Mouse (Mus musculus) liver, embryonic 14.5 days (tissue): ENCODE measurements around the gene Atp6v1fnb. TPM values are rescaled to one million over a fixed set of nuclear protein-coding genes. Genes with fewer than 3 reads are reported as not detected.

Experiments used
- ATAC-seq: fragments of 200-750 bp; cut with Nextera tagmentation; 2 replicates; pipeline ENCODE4 v1.8.0; 2017; ENCODE audit warnings: moderate number of reproducible peaks, mild to moderate bottlenecking, moderate library complexity; ENCODE audit not compliant: insufficient read depth
- DNase-seq, 3 experiments: peaks; one replicate each; pipeline ENCODE4 v3.0.0-alpha.2; 2012 to 2013; ENCODE audit warnings: low read depth in 3 of 3, low spot score in 3 of 3
- H3K27ac ChIP-seq: fragments of 300-500 bp; sonication (generic); 2 replicates; pipeline ENCODE4 v1.5.1; 2014; ENCODE audit warnings: moderate library complexity, mild to moderate bottlenecking, control low read depth, inconsistent platforms
- H3K27me3 ChIP-seq: fragments of 300-500 bp; sonication (generic); 2 replicates; pipeline ENCODE4 v1.6.1; 2014; ENCODE audit warnings: mild to moderate bottlenecking, low read length, moderate library complexity; ENCODE audit not compliant: control insufficient read depth, insufficient read depth
- H3K36me3 ChIP-seq: fragments of 300-500 bp; sonication (generic); replicated peaks from 2 replicates; pipeline ENCODE4 v1.6.1; 2014; ENCODE audit warnings: low read depth; ENCODE audit not compliant: control insufficient read depth, insufficient read depth
- H3K4me1 ChIP-seq, 2 experiments: fragments of 200-500 bp in 1 of 2; fragments of 300-500 bp in 1 of 2; sonication (generic) in 1 of 2; replicated peaks; 2 replicates each; pipeline ENCODE4 v1.6.1; 2012 to 2014; ENCODE audit warnings: antibody characterized with exemption in 1 of 2, inconsistent platforms in 1 of 2, low read length in 1 of 2; ENCODE audit not compliant: control insufficient read depth in 2 of 2, insufficient read depth in 2 of 2
- H3K4me2 ChIP-seq: fragments of 300-500 bp; sonication (generic); 2 replicates; pipeline ENCODE4 v1.6.1; 2014; ENCODE audit warnings: low read depth, mild to moderate bottlenecking, control low read depth, moderate library complexity
- H3K4me3 ChIP-seq, 2 experiments: fragments of 200-500 bp in 1 of 2; fragments of 300-500 bp in 1 of 2; sonication (generic) in 1 of 2; 2 replicates each; pipeline ENCODE4 v1.5.1; 2012 to 2014; ENCODE audit warnings: low read depth in 2 of 2, low read length in 2 of 2, mild to moderate bottlenecking in 2 of 2, control low read depth in 1 of 2, inconsistent platforms in 1 of 2, moderate library complexity in 1 of 2; ENCODE audit not compliant: insufficient read depth in 1 of 2
- H3K9ac ChIP-seq: fragments of 300-500 bp; sonication (generic); replicated peaks from 2 replicates; pipeline ENCODE4 v1.6.1; 2014; ENCODE audit warnings: mild to moderate bottlenecking, control low read depth, moderate library complexity
- H3K9me3 ChIP-seq: fragments of 300-500 bp; sonication (generic); 2 replicates; pipeline ENCODE4 v1.6.1; 2016; ENCODE audit warnings: low read length, mixed read lengths; ENCODE audit not compliant: control insufficient read depth
- CTCF ChIP-seq: IDR thresholded peaks from 2 replicates; pipeline ENCODE4 v1.5.1; 2016; ENCODE audit warnings: antibody characterized with exemption, low read depth, control low read depth
- EP300 ChIP-seq: IDR thresholded peaks from 2 replicates; pipeline ENCODE4 v1.6.1; 2016; ENCODE audit warnings: antibody characterized with exemption, low read depth
- WGBS: fragments of 180-500 bp; shearing (Covaris S2); extraction: QIAGEN DNeasy Blood & Tissue Kit; methylation state at CpG from one replicate; pipeline ENCODE4 v1.1.7; 2014; ENCODE audit not compliant: insufficient replicate concordance; 5-methylcytosine and 5-hydroxymethylcytosine counted together
- polyA plus RNA-seq, 2 experiments: library from polyadenylated mRNA; depleted of rRNA in 1 of 2; stranded (reverse) in 1 of 2; unstranded in 1 of 2; fragments of >200 nt; fragmentation: Nextera tagmentation in 1 of 2; extraction: Ambion mirVana in 1 of 2; gene quantifications; 2 replicates each; pipeline versions ENCODE4 v1.2.1 to v1.2.3; 2012 to 2014

Gene Atp6v1fnb
- 0.11 TPM in 1 of 2 replicates, not detected in the other for polyA plus RNA-seq (2012; rRNA removed)
- polyA plus RNA-seq (2014; fragmentation: Nextera tagmentation; extraction: Ambion mirVana): not detected in 2 replicates

GRCm38 (mm10) chr6:29471137-29471536, at the start of gene Atp6v1fnb:
Gene Atp6v1fnb, plus strand, starts transcription at chr6:29471437.
- Histone ChIP-seq H3K4me2 (no peak within 1 kb of the TSS), H3K36me3 (no peaks in the 10 kb centered on the region; the same call in 1 of the 2 replicates), H3K9ac (no peak within 1 kb of the TSS), H3K9me3 (no peaks in the 10 kb centered on the region), H3K4me3 (no peak within 1 kb of the TSS), H3K27ac (no peak within 1 kb of the TSS), H3K27me3 (no peaks in the 10 kb centered on the region; the same call in none of the 2 replicates), H3K4me1 (peaks cover 5 to 7% of the 10 kb centered on the region in 2 experiments; a peak in 3 of 4 replicates)
- WGBS: 77% methylated on average over 4 of the region's 4 CpGs
- ATAC-seq (no peak), DNase-seq (no peak)
- no peak for TF ChIP-seq CTCF
- no peak for TF ChIP-seq EP300

- Histone ChIP-seq H3K4me2 (no peak overlapping the region), H3K27ac (no peak overlapping the region), H3K4me3 (no peak overlapping the region), H3K4me1 (no peaks in the 10 kb centered on the region), H3K36me3 (no peaks in the 10 kb centered on the region), H3K9ac (no peak overlapping the region), H3K27me3 (no peaks in the 10 kb centered on the region; the same call in 1 of the 2 replicates), H3K9me3 (no peaks in the 10 kb centered on the region)
- no peak for TF ChIP-seq EP300
- TF ChIP-seq CTCF: no peak
- WGBS: 72% methylated on average over 8 of the region's 8 CpGs
- no peak for DNase-seq
- ATAC-seq: no peak
Measured at GRCm38 (mm10) chr6:29425118-29425517, 46.1 kb upstream of the Atp6v1fnb start.

GRCm38 (mm10) chr6:29426331-29426730, 44.9 kb upstream of the Atp6v1fnb start:
- H3K9me3 ChIP-seq: no peaks in the 10 kb centered on the region
- no peaks in the 10 kb centered on the region for H3K4me1 ChIP-seq
- H3K4me2 ChIP-seq: no peak overlapping the region
- H3K27me3 ChIP-seq: peaks cover under 1% of the 10 kb centered on the region
- ATAC-seq (no peak), DNase-seq (no peak)
- no peak overlapping the region for H3K4me3 ChIP-seq
- WGBS: 63% methylated on average over 6 of the region's 6 CpGs
- no peaks in the 10 kb centered on the region for H3K36me3 ChIP-seq
- H3K9ac ChIP-seq: no peak overlapping the region
- no peak overlapping the region for H3K27ac ChIP-seq
- TF ChIP-seq CTCF (no peak), EP300 (no peak)

GRCm38 (mm10) chr6:29428171-29428570, 43.1 kb upstream of the Atp6v1fnb start:
- ATAC-seq (no peak), DNase-seq (no peak)
- Histone ChIP-seq H3K36me3 (no peaks in the 10 kb centered on the region), H3K9me3 (no peaks in the 10 kb centered on the region), H3K4me2 (no peak overlapping the region), H3K4me3 (no peak overlapping the region), H3K4me1 (no peaks in the 10 kb centered on the region), H3K27me3 (peaks cover 18% of the 10 kb centered on the region), H3K27ac (no peak overlapping the region), H3K9ac (no peak overlapping the region)
- WGBS: 40% methylated on average over 4 of the region's 4 CpGs
- TF ChIP-seq EP300 (no peak), CTCF (no peak)

- Histone ChIP-seq H3K9ac (no peak overlapping the region), H3K4me1 (no peaks in the 10 kb centered on the region), H3K27ac (no peak overlapping the region), H3K36me3 (no peaks in the 10 kb centered on the region), H3K9me3 (no peaks in the 10 kb centered on the region), H3K4me2 (no peak overlapping the region), H3K27me3 (peaks cover 43% of the 10 kb centered on the region), H3K4me3 (no peak overlapping the region)
- DNase-seq (no peak), ATAC-seq (no peak)
- no peak for TF ChIP-seq CTCF
- TF ChIP-seq EP300: no peak
- 43% methylated on average over 15 of the region's 15 CpGs for WGBS
Measured at GRCm38 (mm10) chr6:29430681-29431420, 40.4 kb upstream of the Atp6v1fnb start.
